Mouse (Mus musculus) midbrain, embryonic 15.5 days (tissue): Measurements from ENCODE around the gene Dqx1. TPM values are rescaled to one million over a fixed set of nuclear protein-coding genes. Genes with fewer than 3 reads are reported as not detected.

ENCODE experiments used
- ATAC-seq: fragments of 200-750 bp; cut with Nextera tagmentation; replicated peaks from 2 replicates; pipeline ENCODE4 v1.8.0; 2017; ENCODE audit warnings: moderate TSS enrichment
- H3K27ac ChIP-seq: fragments of 300-500 bp; sonication (generic); 2 replicates; pipeline ENCODE4 v1.5.1; 2015; ENCODE audit warnings: mild to moderate bottlenecking, inconsistent platforms
- H3K27me3 ChIP-seq: fragments of 300-500 bp; sonication (generic); replicated peaks from 2 replicates; pipeline ENCODE4 v1.6.1; 2015; ENCODE audit warnings: inconsistent platforms
- H3K36me3 ChIP-seq: fragments of 300-500 bp; sonication (generic); replicated peaks from 2 replicates; pipeline ENCODE4 v1.6.1; 2015; ENCODE audit warnings: inconsistent platforms
- H3K4me1 ChIP-seq: fragments of 300-500 bp; sonication (generic); 2 replicates; pipeline ENCODE4 v1.6.1; 2015; ENCODE audit warnings: inconsistent platforms
- H3K4me2 ChIP-seq: fragments of 300-500 bp; sonication (generic); 2 replicates; pipeline ENCODE4 v1.6.1; 2015; ENCODE audit warnings: inconsistent platforms, mild to moderate bottlenecking, moderate library complexity
- H3K4me3 ChIP-seq: fragments of 300-500 bp; sonication (generic); 2 replicates; pipeline ENCODE4 v1.5.1; 2015; ENCODE audit warnings: mild to moderate bottlenecking, inconsistent platforms
- H3K9ac ChIP-seq: fragments of 300-500 bp; sonication (generic); 2 replicates; pipeline ENCODE4 v1.6.1; 2015; ENCODE audit warnings: mild to moderate bottlenecking, inconsistent platforms
- H3K9me3 ChIP-seq: fragments of 300-500 bp; sonication (generic); 2 replicates; pipeline ENCODE4 v1.6.1; 2016; ENCODE audit warnings: inconsistent platforms
- WGBS: fragments of 180-500 bp; shearing (Covaris S2); methylation state at CpG from one replicate; pipeline ENCODE4 v1.1.7; 2015; ENCODE audit warnings: mixed read lengths; 5-methylcytosine and 5-hydroxymethylcytosine counted together
- polyA plus RNA-seq: library from polyadenylated mRNA; unstranded; fragments of >200 nt; fragmentation: Nextera tagmentation; extraction: Ambion mirVana; gene quantifications from 2 replicates; pipeline ENCODE4 v1.2.1, GENCODE M21; 2015

Dqx1 gene
- polyA plus RNA-seq, 1 experiment from 2014 or later, result 0.75 TPM

DNA sequence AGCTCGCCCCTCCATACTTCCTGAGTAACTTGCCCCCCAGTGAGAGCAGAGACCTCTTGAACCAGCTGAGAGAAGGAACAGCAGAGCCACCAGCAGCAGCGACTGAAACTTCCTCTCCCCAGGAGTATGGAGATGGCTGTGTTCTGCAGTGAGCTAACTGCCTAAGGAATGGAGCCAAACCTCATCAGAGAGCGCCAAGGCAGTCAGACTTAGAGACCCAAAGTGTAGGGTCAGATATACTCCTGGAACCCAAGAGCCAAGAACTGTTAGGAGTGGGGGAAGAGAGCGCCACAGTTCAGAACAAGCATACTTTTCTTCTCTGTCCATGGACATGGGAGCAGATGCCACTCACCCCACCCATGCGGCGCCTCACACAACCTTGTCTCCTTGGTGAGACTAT, 8.8 kb downstream of the Dqx1 start:
- H3K36me3 ChIP-seq, result no peaks in the 10 kb centered on the region
- 17% methylated on average over 6 of the region's 6 CpGs for WGBS

DNA sequence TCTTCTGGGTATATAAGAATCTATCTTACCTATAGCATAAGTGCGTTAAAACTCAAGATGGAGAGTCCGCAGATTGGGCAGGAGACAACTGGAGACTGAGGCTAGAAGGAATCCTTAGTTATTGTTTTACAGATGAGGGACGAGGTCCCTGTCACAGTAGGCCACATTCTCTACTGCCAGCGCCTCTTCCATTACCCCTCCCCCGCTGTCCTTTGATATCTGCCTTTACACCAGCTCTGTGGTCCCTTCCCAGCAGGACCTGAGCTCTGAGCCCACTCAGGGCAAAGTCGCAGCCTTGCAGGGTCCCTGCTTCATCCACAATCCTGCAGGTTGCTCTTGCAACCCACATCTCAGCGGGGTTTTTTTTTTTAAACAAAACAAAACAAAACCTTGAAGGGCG, 10.6 kb downstream of the Dqx1 start:
- no peak overlapping the region for H3K4me3 ChIP-seq
- 1% methylated on average over 8 of the region's 8 CpGs for WGBS
- no peaks in the 10 kb centered on the region for H3K36me3 ChIP-seq
- no peak overlapping the region for H3K9ac ChIP-seq
- no peaks in the 10 kb centered on the region for H3K9me3 ChIP-seq
- ATAC-seq, result no peak
- H3K4me1 ChIP-seq, result peaks cover 27% of the 10 kb centered on the region
- no peak overlapping the region for H3K4me2 ChIP-seq
- no peak overlapping the region for H3K27ac ChIP-seq
- peaks cover 95% of the 10 kb centered on the region for H3K27me3 ChIP-seq

More for the DNA sequence above, 8.8 kb downstream of the Dqx1 start:
- no peak overlapping the region for H3K4me3 ChIP-seq
- H3K4me2 ChIP-seq, result no peak overlapping the region
- peaks cover 98% of the 10 kb centered on the region for H3K27me3 ChIP-seq
- H3K9ac ChIP-seq, result no peak overlapping the region
- ATAC-seq, result no peak
- peaks cover 27% of the 10 kb centered on the region for H3K4me1 ChIP-seq
- no peaks in the 10 kb centered on the region for H3K9me3 ChIP-seq
- no peak overlapping the region for H3K27ac ChIP-seq

DNA sequence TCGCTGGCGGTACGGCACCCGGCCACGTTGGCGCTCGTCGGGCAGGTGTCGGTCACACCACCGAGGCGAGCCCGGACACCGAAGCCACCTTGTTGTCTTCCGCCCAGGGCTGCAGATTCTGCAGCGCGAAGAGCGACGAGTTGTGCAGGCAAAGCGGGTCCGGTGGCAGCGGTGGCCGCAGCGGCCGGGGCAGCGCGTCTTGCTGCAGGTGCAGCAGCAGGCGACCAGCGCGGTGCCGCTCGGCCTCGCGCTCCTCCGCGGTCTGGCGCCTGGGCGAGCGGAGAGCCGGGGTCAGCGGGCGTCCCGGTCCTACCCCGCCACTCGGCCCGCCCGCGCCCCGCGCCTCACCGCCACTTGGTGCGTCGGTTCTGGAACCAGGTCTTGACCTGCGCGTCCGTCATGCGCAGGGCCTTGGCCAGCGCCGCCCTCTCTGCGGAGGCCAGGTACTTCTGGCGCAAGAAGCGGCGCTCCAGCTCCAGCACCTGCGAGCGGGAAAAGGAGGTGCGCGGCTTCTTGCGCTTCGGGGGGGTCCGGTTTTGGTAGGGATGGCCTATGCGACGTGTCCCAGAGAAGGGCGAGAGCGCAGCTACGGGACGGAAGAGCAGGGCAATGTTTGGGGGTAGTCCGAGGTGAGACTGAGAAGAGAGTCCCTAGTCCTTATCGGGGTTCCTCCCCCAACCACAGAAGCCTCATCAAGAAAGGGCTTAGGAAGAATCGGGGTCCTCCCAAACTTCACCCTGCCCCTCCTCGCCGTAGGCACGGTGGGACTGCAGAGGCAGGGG, 11.3 kb downstream of the Dqx1 start:
- peaks cover 94% of the 10 kb centered on the region for H3K27me3 ChIP-seq
- peaks cover 27% of the 10 kb centered on the region for H3K4me1 ChIP-seq
- no peaks in the 10 kb centered on the region for H3K36me3 ChIP-seq
- under 1% methylated on average over 81 of the region's 81 CpGs for WGBS
- H3K9ac ChIP-seq, result no peak overlapping the region
- H3K27ac ChIP-seq, result no peak overlapping the region
- peak overlapping the region; percentile 38 for H3K4me2 ChIP-seq
- ATAC-seq, result no peak
- H3K4me3 ChIP-seq, result peak overlapping the region; percentile 25
- no peaks in the 10 kb centered on the region for H3K9me3 ChIP-seq

GRCm38 (mm10) chr6:83069488-83070246, 12.0 kb downstream of the Dqx1 start:
- Histone ChIP-seq H3K9me3 (no peaks in the 10 kb centered on the region), H3K4me3 (0 out of 2 replicates have a peak overlapping the region, but pooled peaks have one; percentile 2), H3K36me3 (no peaks in the 10 kb centered on the region), H3K4me2 (no peak overlapping the region), H3K27ac (no peak overlapping the region), H3K4me1 (peaks cover 27% of the 10 kb centered on the region), H3K27me3 (peaks cover 94% of the 10 kb centered on the region), H3K9ac (no peak overlapping the region)
- WGBS, result 1% methylated on average over 69 of the region's 69 CpGs
- ATAC-seq, result peak; percentile 51

GRCm38 (mm10) chr6:83070247-83070310, 12.4 kb downstream of the Dqx1 start, which contains the start of gene Tlx2:
Gene Tlx2 (minus strand): TSS chr6:83070293.
- Histone ChIP-seq H3K4me2 (no peak within 1 kb of the TSS), H3K9me3 (no peaks in the 10 kb centered on the region), H3K4me3 (peak within 1 kb of the TSS; percentile 25), H3K9ac (no peak within 1 kb of the TSS), H3K27me3 (peaks cover 94% of the 10 kb centered on the region), H3K27ac (no peak within 1 kb of the TSS), H3K36me3 (no peaks in the 10 kb centered on the region), H3K4me1 (peaks cover 27% of the 10 kb centered on the region)
- 0% methylated on average over 9 of the region's 10 CpGs for WGBS
- ATAC-seq, result no peak

DNA sequence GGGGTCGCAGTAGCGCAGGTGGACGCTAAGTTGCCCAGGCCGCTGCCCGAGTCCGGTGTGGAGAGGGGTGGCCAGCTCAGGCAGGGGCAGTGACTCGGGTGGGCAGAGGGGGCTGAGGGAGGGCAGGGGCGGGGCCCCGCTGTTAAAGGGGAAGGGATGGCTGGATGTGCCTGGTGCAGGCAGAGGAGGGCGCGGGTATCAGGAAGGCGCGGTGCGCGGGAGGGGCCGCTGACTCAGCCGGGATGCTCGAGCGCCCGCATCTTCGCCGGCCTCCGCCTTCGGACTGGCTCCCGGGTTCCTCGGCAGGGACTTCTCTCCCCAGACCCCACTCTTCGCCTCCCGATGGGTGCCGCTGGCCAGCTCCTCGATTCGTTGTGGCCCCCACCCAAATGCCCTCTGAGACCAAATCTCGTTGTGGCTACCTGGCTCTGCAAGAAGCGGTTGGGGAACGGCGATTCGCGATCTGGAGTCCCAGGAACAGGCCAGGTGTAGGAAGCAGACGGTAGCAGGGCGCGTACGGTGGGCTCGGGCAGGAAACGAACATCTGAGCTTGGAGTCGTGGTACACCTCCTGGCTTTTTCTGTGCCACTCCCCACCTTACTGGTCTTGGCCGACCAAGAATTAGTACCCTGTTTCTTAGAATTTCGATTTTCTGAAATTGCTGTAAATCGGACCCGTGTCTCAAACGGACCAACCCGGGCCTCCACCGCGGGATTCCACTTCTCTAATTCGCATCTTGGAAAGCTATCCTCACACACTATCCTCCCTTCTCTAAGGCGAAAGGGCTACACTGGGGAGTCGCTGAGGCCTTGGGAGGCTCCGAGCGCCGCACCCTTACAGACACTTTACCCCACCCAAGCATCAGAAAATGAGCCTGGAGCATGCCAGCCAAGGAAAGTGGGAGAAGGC, 12.9 kb downstream of the Dqx1 start:
- Histone ChIP-seq H3K9me3 (no peaks in the 10 kb centered on the region), H3K4me3 (0 out of 2 replicates have a peak overlapping the region, but pooled peaks have one; percentile 2), H3K36me3 (no peaks in the 10 kb centered on the region), H3K27me3 (peaks cover 94% of the 10 kb centered on the region), H3K4me2 (no peak overlapping the region), H3K27ac (no peak overlapping the region), H3K4me1 (peaks cover 27% of the 10 kb centered on the region), H3K9ac (no peak overlapping the region)
- WGBS, result 1% methylated on average over 56 of the region's 58 CpGs
- ATAC-seq, result no peak

GRCm38 (mm10) chr6:83071220-83071619, 13.6 kb downstream of the Dqx1 start:
- Histone ChIP-seq H3K4me2 (no peak overlapping the region), H3K4me3 (no peak overlapping the region), H3K36me3 (no peaks in the 10 kb centered on the region), H3K9me3 (no peaks in the 10 kb centered on the region), H3K27me3 (peaks cover 94% of the 10 kb centered on the region), H3K9ac (no peak overlapping the region), H3K27ac (no peak overlapping the region), H3K4me1 (peaks cover 27% of the 10 kb centered on the region)
- 1% methylated on average over 23 of the region's 24 CpGs for WGBS
- ATAC-seq, result 0 out of 2 replicates have a peak, but pooled peaks have one; percentile 13

- H3K27ac ChIP-seq, result no peak overlapping the region
- no peak overlapping the region for H3K9ac ChIP-seq
- 12% methylated on average over 2 of the region's 2 CpGs for WGBS
- H3K4me3 ChIP-seq, result no peak overlapping the region
- H3K4me2 ChIP-seq, result no peak overlapping the region
- no peaks in the 10 kb centered on the region for H3K36me3 ChIP-seq
- H3K27me3 ChIP-seq, result peaks cover 60% of the 10 kb centered on the region
- no peak for ATAC-seq
- H3K9me3 ChIP-seq, result no peaks in the 10 kb centered on the region
- H3K4me1 ChIP-seq, result peaks cover 31% of the 10 kb centered on the region
These were observed 17.3 kb downstream of the Dqx1 start for GRCm38 (mm10) chr6:83074979-83075378.

- H3K9ac ChIP-seq, result peak within 1 kb of the TSS; percentile 88
- H3K4me1 ChIP-seq, result peaks cover 25% of the 10 kb centered on the region
- 0 out of 2 replicates have a peak, but pooled peaks cover 9% of the 10 kb centered on the region for H3K36me3 ChIP-seq
- peak within 1 kb of the TSS; percentile 95 for H3K27ac ChIP-seq
- peak within 1 kb of the TSS; percentile 95 for H3K4me2 ChIP-seq
- ATAC-seq, result peak; percentile 95
- no peaks in the 10 kb centered on the region for H3K9me3 ChIP-seq
- H3K4me3 ChIP-seq, result peak within 1 kb of the TSS; percentile 92
- under 1% methylated on average over 54 of the region's 54 CpGs for WGBS
- peaks cover 43% of the 10 kb centered on the region for H3K27me3 ChIP-seq
These were observed 20.1 kb downstream of the Dqx1 start, which contains the start of gene Pcgf1 for GRCm38 (mm10) chr6:83077630-83078323. Gene Pcgf1 (plus strand): TSS chr6:83077869.

DNA sequence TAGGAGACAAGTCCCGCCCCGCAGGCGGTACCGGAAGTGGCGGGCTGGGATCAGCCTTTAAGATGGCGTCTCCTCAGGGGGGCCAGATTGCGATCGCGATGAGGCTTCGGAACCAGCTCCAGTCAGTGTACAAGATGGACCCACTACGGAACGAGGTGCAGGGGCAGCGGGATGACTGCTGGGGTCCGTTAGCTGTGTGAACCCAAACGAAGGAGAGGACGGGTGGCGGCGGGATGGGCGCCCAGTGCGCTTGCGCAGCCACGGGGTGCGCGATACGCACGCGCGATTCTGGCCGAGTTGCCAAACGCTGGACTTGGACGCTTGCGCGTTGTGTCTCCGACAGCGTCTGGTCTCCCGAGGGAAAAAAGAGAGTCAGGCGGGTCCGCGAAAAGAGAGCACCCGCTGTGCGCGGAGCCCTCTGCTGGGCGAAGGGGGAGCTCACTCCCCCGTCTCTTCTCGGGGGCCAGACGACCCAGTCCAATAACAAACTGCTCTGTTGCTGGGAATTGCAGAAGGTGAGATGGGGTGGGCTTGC, 20.7 kb downstream of the Dqx1 start:
- ATAC-seq, result peak; percentile 91
- Histone ChIP-seq H3K27me3 (peaks cover 47% of the 10 kb centered on the region), H3K27ac (peak overlapping the region; percentile 95), H3K36me3 (0 out of 2 replicates have a peak, but pooled peaks cover 9% of the 10 kb centered on the region), H3K4me1 (peaks cover 26% of the 10 kb centered on the region), H3K9me3 (no peaks in the 10 kb centered on the region), H3K4me2 (peak overlapping the region; percentile 95), H3K4me3 (peak overlapping the region; percentile 92), H3K9ac (peak overlapping the region; percentile 88)
- 0% methylated on average over 46 of the region's 46 CpGs for WGBS

DNA sequence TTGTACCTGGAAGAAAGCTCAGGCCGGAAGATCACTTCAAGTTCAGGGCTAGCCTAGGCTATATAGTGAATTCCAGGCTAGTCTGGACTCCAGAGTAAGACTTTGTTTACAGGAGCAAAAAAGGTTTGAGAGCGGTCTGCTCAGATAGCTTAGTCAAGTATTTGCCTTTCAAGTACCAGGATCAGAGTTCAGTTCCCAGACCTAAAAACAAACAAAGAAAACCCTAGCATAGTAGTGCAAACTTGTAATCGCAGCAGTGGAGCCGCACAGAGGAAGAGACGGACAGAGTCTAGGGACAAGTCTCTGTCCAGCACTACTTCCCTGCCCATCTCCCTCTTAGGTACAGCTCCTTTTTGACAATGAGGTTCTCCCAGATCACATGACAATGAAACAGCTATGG, 22.6 kb downstream of the Dqx1 start:
- no peaks in the 10 kb centered on the region for H3K9me3 ChIP-seq
- peaks cover 29% of the 10 kb centered on the region for H3K4me1 ChIP-seq
- ATAC-seq, result no peak
- H3K27ac ChIP-seq, result no peak overlapping the region
- H3K4me3 ChIP-seq, result no peak overlapping the region
- H3K9ac ChIP-seq, result no peak overlapping the region
- 0 out of 2 replicates have a peak, but pooled peaks cover 9% of the 10 kb centered on the region for H3K36me3 ChIP-seq
- peaks cover 47% of the 10 kb centered on the region for H3K27me3 ChIP-seq
- WGBS, result 92% methylated on average over 5 of the region's 5 CpGs
- no peak overlapping the region for H3K4me2 ChIP-seq
